Mouse (Mus musculus) embryonic stem cell, embryonic (primary cell): ENCODE measurements around the gene D230025D16Rik.
"Not testable (repeated sequence)": the region's sequence is repeated elsewhere in the genome, so short reads cannot be mapped to it uniquely, and the experiment has no call there.

Source experiments
- CTCF ChIA-PET, 4 experiments: fragments of 300-600 bp in 2 of 4; fragments of 350-600 bp in 2 of 4; sonication (Branson Sonifier 250); formaldehyde crosslinking; loops; one replicate each; lab custom pipeline; 2022; ENCODE audit warnings: inconsistent platforms in 2 of 4; lab: Charles Lee
- POLR2A ChIA-PET, 4 experiments: fragments of 300-600 bp in 2 of 4; fragments of 350-600 bp in 2 of 4; sonication (Branson Sonifier 250); formaldehyde crosslinking; loops; one replicate each; lab custom pipeline; 2022; ENCODE audit warnings: antibody characterized with exemption in 4 of 4, inconsistent platforms in 1 of 4; lab: Charles Lee

Gene D230025D16Rik

DNA sequence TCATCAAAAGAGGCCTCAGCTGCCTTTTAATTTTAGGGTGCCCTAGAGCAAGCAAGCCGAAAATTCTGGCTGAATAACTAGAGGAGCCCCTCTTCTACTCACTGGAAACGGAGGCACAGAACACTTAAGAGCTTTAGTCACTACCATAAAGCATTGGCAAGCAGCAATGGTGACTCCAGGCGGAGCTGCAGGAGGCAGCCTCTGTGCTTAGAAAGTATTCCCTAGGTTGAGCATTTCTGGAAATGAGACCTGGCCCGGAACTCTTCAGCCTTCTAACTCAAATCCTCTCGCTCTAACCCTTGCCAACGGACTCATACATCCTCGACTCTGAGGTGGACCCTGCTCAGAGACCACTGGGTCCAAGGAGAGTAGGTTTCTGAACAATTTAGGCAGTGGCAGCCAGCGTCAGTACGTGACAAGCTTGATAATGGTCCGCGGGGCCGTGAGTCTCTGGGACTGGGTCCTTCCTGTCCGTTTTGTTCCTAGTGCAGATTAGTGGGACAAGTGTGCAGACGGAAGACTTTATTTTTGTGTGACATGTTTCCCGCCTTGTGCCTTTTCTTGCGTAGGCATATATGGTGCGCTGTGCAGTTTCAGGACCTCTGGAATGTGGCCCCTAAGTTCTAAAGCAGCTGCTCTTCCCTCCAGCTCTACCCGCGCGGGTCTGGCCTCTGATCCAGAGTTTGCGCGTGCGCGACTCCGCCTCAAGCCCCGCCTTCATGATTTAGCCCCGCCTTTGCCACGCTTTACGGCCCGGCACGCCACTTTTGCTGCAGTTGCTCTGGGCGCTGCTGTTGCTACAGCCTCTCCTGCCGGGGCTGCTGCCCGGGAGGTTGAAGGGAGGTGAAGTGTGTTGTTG, at the start of gene D230025D16Rik:
Gene D230025D16Rik (plus strand): TSS at position 733 of the 859 bp plus-strand sequence.
- POLR2A ChIA-PET: interaction anchor here (0.5 to 9.6 kb wide), 69 partner anchors 8 to 650 kb away, joined by 3 to 153 read pairs (median 4); partner anchors contain the start of genes B3gnt9 (in 3 of the 4), E2f4 (in 2 of the 4), 4931428F04Rik (in 1 of the 4) and Cbfb (in 1 of the 4)
- CTCF ChIA-PET: interaction anchor here (0.5 to 2.9 kb wide), 18 partner anchors 9 to 291 kb away, joined by 3 to 17 read pairs (median 3); partner anchors contain the start of gene B3gnt9 (in 1 of the 4)

DNA sequence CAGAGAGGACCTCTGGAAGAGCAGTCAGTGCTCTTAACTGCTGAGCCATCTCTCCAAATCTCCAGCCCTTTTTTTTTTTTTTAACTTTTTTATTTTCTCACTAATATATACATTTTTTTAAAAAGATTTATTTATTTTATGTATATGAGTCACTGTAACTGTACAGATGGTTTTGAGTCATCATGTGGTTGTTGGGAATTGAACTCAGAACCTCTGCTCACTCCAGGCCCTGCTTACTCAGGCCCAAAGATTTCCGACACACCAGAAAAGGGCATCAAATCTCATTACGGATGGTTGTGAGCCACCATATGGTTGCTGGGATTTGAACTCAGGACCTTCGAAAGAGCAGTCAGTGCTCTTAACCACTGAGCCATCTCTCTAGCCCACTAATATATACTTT, 49.7 kb upstream of the D230025D16Rik start:
- POLR2A ChIA-PET: interaction anchor here in 2 of 4 experiments (0.6 to 1.2 kb wide), 2 partner anchors 15 to 544 kb away, joined by 3 read pairs; partner anchors contain the start of gene Rrad (in 1 of the 2)
- CTCF ChIA-PET: not testable (repeated sequence)

DNA sequence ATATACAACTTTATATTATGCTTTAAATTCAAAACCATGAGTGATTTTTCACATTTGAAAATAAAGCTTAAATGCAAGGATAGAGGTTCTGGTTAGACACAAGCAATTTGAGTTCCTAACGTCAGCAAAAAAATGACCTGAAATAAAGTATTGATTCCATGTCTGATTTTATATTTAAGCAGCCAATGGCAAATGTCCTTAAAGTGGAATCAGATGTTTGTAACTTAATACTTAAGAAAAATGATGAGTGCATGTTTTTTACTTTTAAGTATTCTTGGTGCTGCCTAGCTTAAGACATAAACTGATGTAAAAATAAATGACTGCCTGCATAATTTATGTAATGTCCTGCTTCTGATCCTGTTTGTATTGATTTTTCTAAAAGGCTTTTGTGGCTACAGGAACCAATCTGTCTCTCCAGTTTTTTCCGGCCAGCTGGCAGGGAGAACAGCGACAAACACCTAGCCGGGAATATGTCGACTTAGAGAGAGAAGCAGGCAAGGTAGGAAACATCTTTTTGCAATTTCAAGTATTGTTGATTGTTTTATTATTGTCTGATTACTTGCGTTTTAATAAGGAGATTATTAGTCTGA, 46.6 kb upstream of the D230025D16Rik start:
- ChIA-PET POLR2A (interaction anchor here in 1 of 4 experiments (0.6 to 1.7 kb wide), 6 partner anchors 10 to 338 kb away, joined by 3 to 5 read pairs (median 4); partner anchors contain the start of genes B3gnt9 and D230025D16Rik), CTCF (interaction anchor here in 1 of 4 experiments (0.8 kb wide), 1 partner anchor 76 kb away, joined by 3 read pairs; no protein-coding TSS in a partner anchor)

DNA sequence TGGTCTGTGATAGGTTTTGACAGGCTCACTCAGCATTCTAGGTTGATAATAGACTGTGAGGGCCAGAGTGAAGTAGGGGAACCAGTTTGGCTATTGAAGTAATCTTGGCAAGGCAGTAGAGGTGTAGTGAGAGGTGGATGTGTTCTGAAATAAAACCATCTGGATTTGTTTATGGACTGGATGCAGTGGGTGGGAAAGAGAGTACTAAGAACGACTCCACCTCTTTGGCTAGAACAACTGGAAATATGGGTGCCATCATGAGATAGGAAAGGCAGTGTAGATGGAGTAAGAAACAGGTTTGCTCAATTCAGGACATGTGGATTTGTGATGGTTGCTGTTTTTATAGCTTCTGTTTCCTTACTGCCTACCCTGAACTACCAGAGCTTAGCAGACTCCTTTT, 42.7 kb upstream of the D230025D16Rik start:
- ChIA-PET CTCF (no interaction called here), POLR2A (interaction anchor here in 2 of 4 experiments (0.8 to 1.7 kb wide), 8 partner anchors 8 to 55 kb away, joined by 3 to 9 read pairs (median 4); partner anchors contain the start of gene Cbfb (in 1 of the 2))

DNA sequence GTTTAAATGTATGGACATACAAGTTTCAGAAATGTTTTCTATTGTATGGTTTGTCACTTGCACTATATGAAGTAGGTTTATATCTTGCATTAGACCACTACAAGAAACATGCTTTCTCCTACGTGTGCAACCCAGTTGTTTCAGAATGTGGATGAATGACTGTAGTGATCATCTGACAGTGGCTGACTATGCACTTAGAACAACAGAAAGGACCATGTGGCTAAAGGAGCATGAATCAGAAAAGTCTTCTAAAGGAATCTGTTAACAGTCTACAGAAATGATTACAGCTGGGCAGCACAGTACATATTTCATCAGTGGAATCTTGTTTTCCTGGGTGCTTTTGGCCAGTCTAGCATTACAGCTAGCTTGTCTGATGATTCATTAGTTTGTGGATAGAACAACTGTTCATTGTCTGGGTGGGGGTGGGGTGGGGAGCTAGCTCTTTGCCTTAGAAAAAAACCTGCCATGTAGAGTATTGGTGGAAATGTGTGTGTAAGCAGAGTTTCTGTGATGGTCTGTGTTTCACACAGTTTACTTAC, 38.4 kb upstream of the D230025D16Rik start:
- ChIA-PET CTCF (interaction anchor here in 1 of 4 experiments (0.6 kb wide), 1 partner anchor 27 kb away, joined by 3 read pairs; no protein-coding TSS in a partner anchor), POLR2A (interaction anchor here in 1 of 4 experiments (0.7 kb wide), 2 partner anchors 9 to 39 kb away, joined by 3 read pairs; partner anchors contain the start of gene D230025D16Rik)

DNA sequence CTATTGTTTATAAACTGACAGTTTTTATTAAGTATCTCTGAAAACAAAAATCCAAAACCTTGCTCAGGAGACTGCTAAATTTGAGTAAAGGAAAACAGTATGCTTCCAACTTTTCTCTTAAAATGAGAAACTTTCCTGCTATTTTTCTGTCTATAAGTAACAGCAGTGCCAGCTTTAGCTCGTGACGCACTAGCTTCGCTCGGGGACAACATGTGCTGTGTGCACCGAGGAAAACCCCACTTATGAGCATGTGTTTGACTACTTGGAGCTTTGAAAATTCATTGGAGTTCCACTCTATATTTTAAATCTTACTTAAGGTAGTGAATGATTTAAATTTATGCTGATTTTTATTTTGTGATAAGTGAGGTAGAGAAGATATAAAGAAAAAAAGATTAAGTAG, 32.8 kb upstream of the D230025D16Rik start:
- CTCF ChIA-PET: no interaction called here
- POLR2A ChIA-PET: no interaction called here

DNA sequence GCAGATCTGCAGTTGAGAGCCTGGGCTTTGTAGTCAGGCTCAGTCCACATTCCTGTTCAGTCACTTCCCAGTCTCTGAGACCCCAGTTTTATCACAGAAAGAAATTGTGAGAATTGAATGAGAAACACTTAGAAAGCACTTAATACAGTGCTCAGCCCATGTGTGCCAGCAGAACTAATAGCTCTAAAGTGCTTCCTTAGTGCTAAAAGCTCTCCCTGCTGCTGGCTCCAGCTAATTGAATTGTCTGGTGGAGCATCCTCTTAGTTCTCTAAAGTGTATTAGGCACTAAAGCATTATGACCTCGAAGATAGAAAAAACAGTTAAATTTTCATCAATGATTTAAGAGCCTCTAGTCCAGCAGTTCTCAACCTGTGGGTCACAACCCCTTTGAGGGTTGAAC, 19.2 kb upstream of the D230025D16Rik start:
- POLR2A ChIA-PET: interaction anchor here in 2 of 4 experiments (1.0 to 4.0 kb wide), 4 partner anchors 9 to 29 kb away, joined by 3 to 14 read pairs (median 6); partner anchors contain the start of gene D230025D16Rik (in 1 of the 2)
- CTCF ChIA-PET: no interaction called here

DNA sequence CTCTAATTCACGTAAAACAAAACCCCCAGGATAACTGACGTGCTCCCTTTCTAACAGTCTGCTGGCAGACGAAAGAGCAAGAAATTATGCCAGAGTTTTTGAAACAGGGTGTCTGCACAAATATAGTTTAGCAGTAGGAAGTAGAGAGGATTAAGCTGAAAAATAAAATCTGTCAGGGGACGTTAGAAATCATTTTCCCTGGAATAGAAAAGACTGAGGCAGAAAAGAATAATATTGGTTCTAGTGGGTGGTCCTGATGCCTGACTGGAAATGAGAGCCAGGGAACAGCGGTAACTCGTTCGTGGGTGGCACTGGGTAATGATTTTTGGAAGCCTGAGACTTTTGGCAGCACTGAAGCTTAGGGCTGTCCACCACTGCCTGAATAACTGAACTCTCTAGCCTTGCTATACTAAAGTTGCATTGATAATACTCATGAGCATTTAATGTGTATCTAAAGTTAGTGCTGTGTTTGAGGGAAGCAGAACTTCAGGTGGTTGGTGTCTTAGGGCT, 18.1 kb upstream of the D230025D16Rik start:
- ChIA-PET CTCF (interaction anchor here in 2 of 4 experiments (0.6 to 1.1 kb wide), 3 partner anchors 11 to 18 kb away, joined by 3 to 4 read pairs (median 3); no protein-coding TSS in a partner anchor), POLR2A (interaction anchor here in 2 of 4 experiments (0.9 to 4.0 kb wide), 6 partner anchors 10 to 30 kb away, joined by 3 to 14 read pairs (median 4); partner anchors contain the start of gene D230025D16Rik (in 2 of the 2))

DNA sequence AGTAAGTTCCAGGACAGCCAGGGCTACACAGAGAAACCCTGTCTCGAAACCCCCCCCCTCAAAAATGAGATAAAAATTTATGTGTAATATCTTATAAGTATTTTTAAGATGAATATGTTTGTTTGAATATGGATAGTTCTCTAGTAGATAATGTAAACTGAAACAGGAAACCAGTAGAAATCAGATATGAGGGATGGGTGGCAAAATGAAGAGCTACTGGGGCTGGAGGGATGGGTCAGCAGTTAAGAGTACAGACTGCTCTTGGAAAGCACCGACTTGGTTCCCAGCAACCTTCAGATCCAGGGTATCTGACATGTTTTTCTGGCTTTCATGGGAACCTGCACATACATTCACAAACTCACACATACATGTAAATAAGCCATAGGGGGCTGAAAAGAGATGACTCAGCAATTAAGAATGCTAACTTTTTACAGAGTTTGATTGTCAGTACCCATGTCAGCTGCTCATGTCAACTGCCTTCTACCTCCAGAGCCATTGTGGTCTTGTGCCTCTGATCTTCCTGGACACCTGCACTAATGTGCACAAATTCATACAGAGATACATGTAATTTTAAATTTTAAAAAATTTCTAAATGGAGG, 17.2 kb upstream of the D230025D16Rik start:
- POLR2A ChIA-PET: interaction anchor here in 1 of 4 experiments (0.6 to 4.0 kb wide), 4 partner anchors 10 to 60 kb away, joined by 3 to 14 read pairs (median 6); partner anchors contain the start of gene D230025D16Rik
- CTCF ChIA-PET: interaction anchor here (0.6 to 2.1 kb wide), 6 partner anchors 10 to 71 kb away, joined by 3 to 6 read pairs (median 4); no protein-coding TSS in a partner anchor

DNA sequence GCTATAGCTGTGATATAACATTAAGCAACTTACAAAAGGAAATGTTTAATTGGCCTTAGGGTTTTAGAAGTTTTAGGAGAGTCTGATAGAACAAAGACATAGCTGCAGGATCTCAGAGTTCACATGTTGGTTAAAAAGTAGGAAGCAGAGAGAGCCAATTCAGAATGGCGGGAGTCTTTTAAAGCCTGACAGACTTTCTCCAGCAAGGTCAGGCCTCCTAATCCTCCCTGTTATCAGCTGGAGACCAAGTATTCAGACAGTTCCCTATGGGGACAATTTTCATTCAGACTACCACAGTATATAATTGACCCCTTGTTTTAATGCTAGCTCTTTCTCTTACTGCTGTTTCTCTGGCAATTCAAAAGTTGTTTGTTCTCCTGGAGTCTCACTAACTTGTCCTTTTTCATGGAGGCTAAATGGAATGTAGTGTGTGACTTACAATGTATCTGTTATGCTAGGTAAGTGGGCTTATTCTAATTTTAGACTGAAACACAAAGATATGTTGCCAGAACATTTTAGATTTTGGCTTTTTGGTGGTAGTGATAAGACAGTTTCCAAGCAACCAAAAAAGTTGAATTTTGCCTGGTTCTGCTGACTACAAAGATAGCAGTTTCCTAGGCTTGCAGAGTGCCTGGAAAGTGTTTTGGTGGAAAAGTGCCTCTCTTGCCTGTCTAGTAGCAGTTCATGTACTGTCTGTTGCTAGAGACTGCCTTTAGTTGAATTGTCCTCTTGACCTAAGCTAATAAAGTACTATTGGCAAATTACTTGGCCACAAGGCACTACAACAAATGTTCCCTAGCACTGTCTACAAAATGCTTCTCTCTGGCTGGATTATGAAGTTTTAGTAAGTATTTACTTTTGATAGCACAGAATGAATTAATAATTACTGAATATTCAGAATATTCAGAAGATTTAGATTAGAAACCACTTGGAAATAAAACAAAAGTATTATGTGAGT, 15.5 kb upstream of the D230025D16Rik start:
- ChIA-PET POLR2A (interaction anchor here in 1 of 4 experiments (0.8 to 4.0 kb wide), 4 partner anchors 8 to 25 kb away, joined by 3 to 14 read pairs (median 7); partner anchors contain the start of gene D230025D16Rik), CTCF (interaction anchor here (0.6 to 2.1 kb wide), 7 partner anchors 8 to 127 kb away, joined by 3 to 6 read pairs (median 4); no protein-coding TSS in a partner anchor)

DNA sequence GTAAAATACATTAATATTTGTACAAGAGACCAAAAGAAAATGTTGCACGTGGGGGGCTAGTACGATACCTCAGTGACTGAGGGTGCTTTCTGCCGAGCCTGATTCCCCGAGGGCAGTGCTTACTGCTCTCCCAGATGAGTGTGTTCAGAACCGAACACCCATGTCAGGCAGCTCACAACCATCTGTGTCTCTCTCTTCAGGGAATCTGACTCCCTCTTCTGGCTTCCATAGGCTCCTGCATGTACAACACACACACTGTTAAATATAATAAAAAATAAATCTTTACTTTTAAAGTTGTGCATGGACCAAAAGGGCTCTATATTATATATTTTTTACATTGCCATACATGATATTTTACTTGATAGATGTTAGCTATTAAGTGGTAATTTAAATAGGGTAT, 10.8 kb upstream of the D230025D16Rik start:
- POLR2A ChIA-PET: interaction anchor here in 3 of 4 experiments (0.6 to 3.5 kb wide), 4 partner anchors 10 to 195 kb away, joined by 3 to 11 read pairs (median 8); partner anchors contain the start of gene D230025D16Rik (in 2 of the 3)
- CTCF ChIA-PET: interaction anchor here in 2 of 4 experiments (0.7 to 1.9 kb wide), 7 partner anchors 10 to 93 kb away, joined by 3 to 6 read pairs (median 3); partner anchors contain the start of gene D230025D16Rik (in 2 of the 2)

DNA sequence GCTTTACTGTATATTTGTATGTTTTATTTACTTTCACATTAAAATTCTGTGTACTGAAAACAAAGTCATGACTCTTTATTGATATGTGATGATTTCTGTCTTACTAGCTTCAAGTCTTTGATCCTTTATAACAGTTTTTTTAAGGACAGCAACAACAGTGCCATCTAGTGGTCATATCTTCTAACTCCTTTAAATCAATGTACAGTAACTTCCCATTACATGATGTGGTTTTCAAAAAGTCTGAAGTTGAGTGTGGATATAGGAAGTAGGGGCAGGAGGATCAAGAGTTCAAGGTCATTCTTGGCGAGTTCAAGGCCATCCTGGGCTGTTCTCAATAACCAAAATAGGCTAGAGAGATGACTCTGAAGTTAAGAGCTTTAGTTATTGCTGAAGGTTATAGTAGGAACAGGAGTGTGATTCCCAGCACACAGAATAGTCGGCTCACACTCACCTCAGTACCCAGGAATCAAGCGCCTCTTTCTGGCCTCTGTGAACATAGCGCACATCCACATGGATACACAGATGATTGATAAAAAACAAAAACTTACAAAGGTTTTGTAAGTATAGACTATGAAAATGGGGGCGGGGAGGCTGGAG, 6.9 kb upstream of the D230025D16Rik start:
- POLR2A ChIA-PET: interaction anchor here in 3 of 4 experiments (0.6 to 9.6 kb wide), 12 partner anchors 10 to 130 kb away, joined by 3 to 119 read pairs (median 3); partner anchors contain the start of genes B3gnt9 (in 1 of the 3), E2f4 (in 1 of the 3) and Fhod1 (in 1 of the 3)

DNA sequence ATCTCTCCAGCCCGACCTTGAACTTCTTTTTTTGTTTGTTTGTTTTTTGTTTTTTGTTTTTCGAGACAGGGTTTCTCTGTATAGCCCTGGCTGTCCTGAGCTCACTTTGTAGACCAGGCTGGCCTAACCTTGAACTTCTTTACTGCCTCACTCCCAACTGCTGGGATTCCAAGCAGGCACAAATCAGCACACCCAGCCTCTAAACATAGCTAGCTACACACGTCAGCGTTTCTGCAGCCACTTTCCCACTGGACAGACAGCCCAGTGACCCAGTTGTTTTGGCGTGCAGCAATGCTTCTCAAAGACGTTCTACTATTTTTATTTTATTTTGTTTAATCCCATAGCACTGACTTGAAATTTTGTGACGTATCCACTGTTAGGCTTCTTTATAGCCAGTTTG, 1.1 kb upstream of the D230025D16Rik start:
- CTCF ChIA-PET: interaction anchor here (0.6 to 2.9 kb wide), 8 partner anchors 9 to 124 kb away, joined by 3 to 17 read pairs (median 5); partner anchors contain the start of genes B3gnt9 (in 1 of the 4) and Fhod1 (in 1 of the 4)

More for the DNA sequence above, 6.9 kb upstream of the D230025D16Rik start:
- CTCF ChIA-PET: interaction anchor here (0.6 to 2.1 kb wide), 36 partner anchors 8 to 616 kb away, joined by 3 to 9 read pairs (median 4); partner anchors contain the start of genes Exoc3l (in 2 of the 4) and B3gnt9 (in 1 of the 4)

DNA sequence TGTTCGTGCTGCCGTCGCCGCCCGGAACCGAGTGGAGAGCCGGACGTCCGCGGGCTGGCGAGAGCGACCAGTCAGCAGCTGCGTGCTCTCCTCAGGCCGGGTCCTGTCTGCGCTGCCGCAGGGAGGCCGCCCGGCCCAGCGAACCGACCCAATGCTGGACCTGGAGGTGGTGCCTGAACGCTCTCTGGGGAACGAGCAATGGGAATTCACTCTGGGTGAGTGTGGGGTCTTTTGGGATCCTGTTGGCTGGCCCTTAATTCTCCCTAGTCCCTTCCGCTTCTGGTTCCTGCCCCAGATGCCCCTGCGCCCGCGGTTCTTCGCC, 288 bp downstream of the D230025D16Rik start:
- ChIA-PET POLR2A (interaction anchor here (0.6 to 9.6 kb wide), 52 partner anchors 8 to 622 kb away, joined by 3 to 153 read pairs (median 5); partner anchors contain the start of genes B3gnt9 (in 3 of the 4), E2f4 (in 2 of the 4), 4931428F04Rik (in 1 of the 4) and Cbfb (in 1 of the 4)), CTCF (interaction anchor here (0.8 to 2.9 kb wide), 12 partner anchors 8 to 64 kb away, joined by 3 to 17 read pairs (median 4); no protein-coding TSS in a partner anchor)

More for the DNA sequence above, 1.1 kb upstream of the D230025D16Rik start:
- POLR2A ChIA-PET: interaction anchor here (0.6 to 9.6 kb wide), 44 partner anchors 7 to 621 kb away, joined by 3 to 153 read pairs (median 6); partner anchors contain the start of genes B3gnt9 (in 3 of the 4), 4931428F04Rik (in 1 of the 4), Cbfb (in 1 of the 4) and E2f4 (in 1 of the 4)
